Mouse (Mus musculus) embryo, embryonic 11.5 days (tissue): ENCODE results near the gene Rpl10a.
"Not testable (repeated sequence)": the region's sequence is repeated elsewhere in the genome, so short reads cannot be mapped to it uniquely, and the experiment has no call there.

Source experiments
- DNase-seq: peaks from one replicate; pipeline ENCODE4 v3.0.0-alpha.2; 2012; ENCODE audit warnings: low read depth, low spot score

The Rpl10a gene

DNA sequence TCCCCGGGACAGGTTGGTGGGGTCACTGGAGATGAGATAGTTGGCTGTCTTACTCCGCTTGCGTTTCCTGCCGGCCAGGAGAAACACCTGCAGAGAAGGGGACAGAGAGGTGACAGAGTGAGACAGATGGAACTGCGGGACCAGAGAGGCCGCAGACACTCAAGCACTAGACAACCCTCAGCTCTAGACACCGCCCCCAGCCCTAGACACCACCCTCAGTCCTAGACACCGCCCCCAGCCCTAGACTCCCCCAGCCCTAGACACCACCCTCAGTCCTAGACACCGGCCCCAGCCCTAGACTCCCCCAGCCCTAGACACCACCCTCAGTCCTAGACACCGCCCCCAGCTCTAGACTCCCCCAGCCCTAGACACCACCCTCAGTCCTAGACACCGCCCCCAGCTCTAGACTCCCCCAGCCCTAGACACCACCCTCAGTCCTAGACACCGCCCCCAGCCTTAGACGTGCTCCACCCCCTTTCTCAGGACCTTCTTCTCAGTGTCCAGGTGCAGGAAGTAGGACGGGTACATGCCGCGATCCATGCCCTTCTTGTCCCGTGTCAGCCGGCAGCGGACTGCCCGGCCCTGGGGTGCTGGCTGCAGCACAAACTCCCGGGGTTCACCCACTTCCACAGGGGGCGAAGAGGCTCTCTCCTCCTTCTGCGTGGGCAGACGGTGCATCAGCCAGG is 30.4 kb downstream of the Rpl10a start:
- DNase-seq = not testable (repeated sequence)

GRCm38 (mm10) chr17:28360531-28361277 is 32.4 kb downstream of the Rpl10a start:
- no peak for DNase-seq

DNA sequence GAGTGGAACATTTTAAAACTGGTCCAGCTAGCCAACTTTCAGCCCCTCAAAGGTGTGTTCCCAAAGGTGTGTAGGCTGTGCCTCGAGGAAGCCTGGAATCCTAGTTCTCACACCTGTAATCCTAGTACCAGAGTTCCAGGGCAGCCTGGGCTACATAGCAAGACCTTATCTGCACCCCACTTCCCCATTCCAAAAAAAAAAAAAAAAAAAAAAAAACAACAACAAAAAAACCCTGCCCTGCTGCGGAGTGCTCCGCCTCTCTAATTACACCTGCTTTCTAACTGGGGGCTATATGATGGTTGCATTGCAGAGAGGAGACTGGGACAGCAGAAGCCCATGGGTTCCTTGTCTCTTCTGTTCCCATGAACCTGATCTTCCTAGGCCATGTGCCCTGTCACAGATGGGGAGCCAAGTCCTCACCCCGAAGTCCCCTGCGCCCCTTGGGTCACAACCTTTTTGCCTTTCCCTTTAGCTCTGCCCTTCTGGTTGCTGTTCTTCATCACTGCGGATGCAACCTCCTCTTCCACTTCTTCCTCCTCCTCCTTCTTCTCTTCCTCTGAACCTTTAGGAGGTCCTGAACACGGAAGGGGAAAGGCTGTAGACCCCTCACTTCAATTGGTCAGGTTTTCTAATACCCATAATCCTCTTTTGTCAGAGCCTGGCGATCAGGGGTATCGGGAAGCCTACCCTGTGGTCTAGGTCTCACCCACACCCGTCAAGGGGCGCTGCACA is 33.8 kb downstream of the Rpl10a start:
- DNase-seq = no peak

DNA sequence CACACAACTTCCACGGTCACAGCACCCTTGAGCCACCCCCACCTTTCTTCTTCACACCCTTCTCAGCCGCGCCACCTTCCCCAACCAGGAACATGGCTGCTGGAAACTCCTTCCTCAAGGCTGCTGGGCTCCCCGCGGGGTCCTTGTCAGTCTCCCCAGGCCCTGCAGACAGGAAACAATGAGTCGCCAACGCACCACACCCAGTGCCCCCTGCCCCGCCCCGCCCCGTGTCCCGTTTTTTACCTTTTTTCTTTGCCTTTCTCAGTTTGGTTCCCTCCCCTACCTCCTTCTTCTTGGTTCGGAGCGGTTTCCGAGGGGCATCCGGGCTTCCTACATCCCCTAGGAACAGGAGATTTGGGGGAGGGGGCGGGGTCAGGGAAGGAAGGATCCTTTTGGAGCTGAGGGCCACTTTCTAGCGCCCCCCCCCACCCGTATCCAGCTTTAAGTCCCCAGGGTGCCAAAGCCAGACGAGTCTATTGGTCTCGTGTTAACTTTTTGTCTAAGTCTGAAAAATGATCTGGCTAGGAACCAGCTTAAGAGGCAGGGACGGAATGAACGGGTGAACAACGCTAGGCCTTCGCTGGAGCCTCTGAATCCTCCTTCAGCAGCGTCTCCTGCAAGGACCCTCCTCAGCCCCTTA is 34.5 kb downstream of the Rpl10a start:
- DNase-seq = no peak

GRCm38 (mm10) chr17:28363507-28363906 is 35.2 kb downstream of the Rpl10a start:
- no peak for DNase-seq

DNA sequence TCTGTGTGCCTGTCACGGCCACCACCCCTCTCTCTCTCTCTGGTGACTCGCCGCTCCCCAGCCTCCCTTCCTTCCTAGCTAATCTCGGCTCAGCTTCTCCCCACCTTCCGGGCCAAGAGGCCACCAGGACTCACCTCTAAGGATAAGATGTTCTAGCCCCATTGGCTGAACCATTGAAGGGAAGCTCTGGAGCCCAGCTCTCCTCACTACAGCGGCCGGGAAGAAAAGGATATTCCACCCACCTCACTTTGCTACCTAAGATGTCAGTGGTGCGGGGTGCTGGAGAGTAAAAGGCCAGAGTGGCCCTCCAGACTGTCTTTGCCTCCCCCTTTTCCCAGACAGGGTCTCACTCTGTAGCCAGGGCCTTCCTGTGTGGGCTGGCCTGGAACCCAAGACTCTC is 36.9 kb downstream of the Rpl10a start, which contains the start of gene Tulp1:
Gene Tulp1 (minus strand): TSS at position 101 of the 400 bp plus-strand sequence.
- no peak for DNase-seq

- no peak for DNase-seq
Measured at GRCm38 (mm10) chr17:28368449-28368848, 40.2 kb downstream of the Rpl10a start.

- no peak for DNase-seq
Measured at GRCm38 (mm10) chr17:28369056-28369455, 40.8 kb downstream of the Rpl10a start.

GRCm38 (mm10) chr17:28371286-28371685 is 43.0 kb downstream of the Rpl10a start:
- no peak for DNase-seq

DNA sequence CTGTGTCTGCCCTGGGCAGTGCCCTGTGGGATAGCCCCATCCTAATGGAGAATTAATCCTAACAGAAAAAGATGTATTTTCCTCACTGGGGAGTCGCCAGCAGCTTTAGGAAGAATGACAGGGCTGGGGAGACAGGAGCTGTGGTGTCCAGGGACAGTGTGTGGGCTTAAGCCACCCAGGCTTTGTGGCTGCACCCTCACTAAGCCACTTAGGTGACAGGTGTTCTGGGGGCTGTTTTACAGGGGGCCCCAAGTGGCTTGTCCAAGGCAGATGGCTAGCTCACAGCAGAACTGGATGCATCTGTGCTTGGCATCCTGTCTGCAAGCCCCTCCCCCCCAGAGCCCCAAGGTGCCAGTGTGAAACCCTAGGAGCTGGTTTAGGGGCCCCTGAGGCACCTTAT is 43.7 kb downstream of the Rpl10a start:
- no peak for DNase-seq

DNA sequence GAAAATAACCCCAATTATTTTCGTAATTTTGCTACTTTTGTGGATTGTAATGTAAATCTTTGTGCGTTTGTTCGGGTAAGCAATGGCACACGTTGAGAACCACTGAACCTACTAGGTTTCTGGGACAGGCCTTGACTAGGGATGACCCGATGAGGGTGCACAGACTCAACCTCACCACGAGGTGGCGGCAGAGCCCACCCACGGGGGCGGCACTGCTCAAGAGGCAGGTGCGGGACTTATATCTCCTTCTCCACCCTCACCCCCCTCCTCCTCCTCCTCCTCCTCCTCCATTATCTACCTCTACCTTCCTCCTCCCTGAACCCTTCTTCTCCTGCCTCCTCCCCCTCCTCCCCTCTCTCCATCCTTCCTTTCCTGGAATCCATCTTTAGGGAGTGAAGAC is 45.5 kb downstream of the Rpl10a start:
- no peak for DNase-seq

DNA sequence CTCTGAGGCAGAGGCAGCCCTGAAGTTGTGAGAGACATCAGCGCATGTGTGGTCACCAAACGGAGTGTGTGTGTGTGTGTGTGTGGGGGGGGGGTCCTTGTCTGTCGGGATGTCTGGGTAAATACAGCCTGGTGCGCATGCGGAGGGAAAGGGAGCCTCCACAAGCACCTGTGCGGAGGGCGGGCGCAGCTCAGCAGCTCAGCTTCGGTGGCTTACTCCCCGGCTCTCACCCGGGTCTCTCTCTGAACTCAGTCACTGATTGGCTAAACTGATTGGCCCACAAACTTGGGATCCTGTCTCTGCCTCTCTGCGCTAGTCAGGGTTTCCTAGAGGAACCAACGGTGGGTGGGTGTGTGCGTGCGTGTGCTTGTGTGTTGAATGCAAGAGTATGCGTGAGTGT is 46.2 kb downstream of the Rpl10a start:
- no peak for DNase-seq

GRCm38 (mm10) chr17:28375592-28376061 is 47.4 kb downstream of the Rpl10a start:
- DNase-seq = no peak

DNA sequence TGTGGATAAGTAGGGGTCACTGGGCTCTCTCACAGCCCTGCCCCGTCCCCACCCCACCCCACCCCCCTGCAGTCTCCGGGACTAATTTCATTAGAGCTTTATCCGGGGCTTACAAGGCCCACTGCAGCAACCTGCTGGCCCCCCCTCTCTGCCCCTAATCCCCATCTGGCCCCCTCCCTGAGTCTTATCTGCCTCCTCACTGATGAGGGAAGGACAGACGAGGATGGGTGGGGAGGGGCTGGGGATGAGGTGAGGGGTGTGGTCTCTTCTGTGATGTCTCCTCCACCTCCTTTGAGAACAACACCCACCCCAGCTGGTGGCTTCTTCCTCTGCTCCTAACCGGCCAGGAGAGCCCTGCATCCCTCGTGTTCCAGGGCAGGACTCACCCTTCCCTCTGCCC is 52.0 kb downstream of the Rpl10a start:
- no peak for DNase-seq
